Mouse (Mus musculus) liver, embryonic 14.5 days (tissue): Measurements from ENCODE around the gene Atp6v1b1.

Experiments
- CTCF ChIP-seq: IDR thresholded peaks from 2 replicates; pipeline ENCODE4 v1.5.1; 2016; ENCODE audit warnings: antibody characterized with exemption, low read depth, control low read depth
- EP300 ChIP-seq: IDR thresholded peaks from 2 replicates; pipeline ENCODE4 v1.6.1; 2016; ENCODE audit warnings: antibody characterized with exemption, low read depth

DNA sequence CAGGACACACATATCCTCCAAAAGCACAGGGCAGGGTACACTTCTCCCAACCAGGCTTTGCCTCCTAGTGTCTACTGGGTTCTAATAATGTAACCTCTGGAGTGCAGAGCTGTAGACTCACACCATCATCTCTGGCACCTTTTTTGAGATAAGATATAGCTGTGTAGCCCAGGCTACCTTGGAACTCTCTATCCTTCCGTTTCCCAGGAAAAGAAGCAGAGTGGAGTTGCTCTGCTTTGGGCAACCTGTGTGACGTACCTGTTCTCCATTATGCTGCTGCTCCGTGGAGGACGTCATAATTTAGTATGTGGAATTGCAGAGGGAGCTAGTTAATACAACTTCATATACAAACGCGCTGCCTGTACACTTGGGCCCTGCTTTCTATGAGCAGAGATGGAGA is 19.6 kb downstream of the Atp6v1b1 start, which contains the start of gene Ankrd53:
- TF ChIP-seq CTCF: no peak
- TF ChIP-seq EP300: no peak
